Mouse (Mus musculus) heart, postnatal 36 days (tissue): ENCODE measurements around the gene Frmd4b. TPM values are rescaled to one million over a fixed set of nuclear protein-coding genes. Genes with fewer than 3 reads are reported as not detected.
"Not testable (repeated sequence)": the region's sequence is repeated elsewhere in the genome, so short reads cannot be mapped to it uniquely, and the experiment has no call there.

Source experiments
- DNase-seq, 2 experiments: peaks; one replicate each; pipeline ENCODE4 v3.0.0; 2021 to 2022
- intact Hi-C: fragments of 180-260 bp; cut with DNase I; formaldehyde crosslinking; loops from one replicate; pipeline ENCODE4 v1.15.1; 2025
- total RNA-seq, 2 experiments: library from RNA; stranded (reverse); gene quantifications; 2 replicates each; pipeline ENCODE4 v1.2.3; 2021

Gene Frmd4b
- total RNA-seq, 2 experiments from 2014 or later = 16.2 to 19.7 TPM

- peak; percentile 82 to 84 for DNase-seq
- intact Hi-C loops = loop anchor here (1.0 to 5.0 kb wide), 6 partner anchors 26 to 464 kb away; partner anchors contain the start of gene Lmod3
These were observed 339.1 kb downstream of the Frmd4b start for GRCm38 (mm10) chr6:97278014-97278787.

GRCm38 (mm10) chr6:97276890-97277497 is 340.3 kb downstream of the Frmd4b start:
- DNase-seq = peak in 1 of 2 experiments; percentile 26
- intact Hi-C loops = loop anchor here (5.0 kb wide), 3 partner anchors 35 to 465 kb away; no protein-coding TSS in a partner anchor

GRCm38 (mm10) chr6:97276366-97276765 is 341.0 kb downstream of the Frmd4b start:
- DNase-seq = peak; percentile 63 to 64
- intact Hi-C loops = loop anchor here (5.0 kb wide), 3 partner anchors 36 to 466 kb away; no protein-coding TSS in a partner anchor

- intact Hi-C loops = loop anchor here (5.0 kb wide), 3 partner anchors 37 to 467 kb away; no protein-coding TSS in a partner anchor
- DNase-seq = no peak
These were observed 341.6 kb downstream of the Frmd4b start for GRCm38 (mm10) chr6:97275760-97276159.

- no peak for DNase-seq
- intact Hi-C loops = no loop called here
These were observed 343.6 kb downstream of the Frmd4b start for GRCm38 (mm10) chr6:97273777-97274176.

GRCm38 (mm10) chr6:97273058-97273710 is 344.2 kb downstream of the Frmd4b start:
- DNase-seq = no peak
- intact Hi-C loops = no loop called here

GRCm38 (mm10) chr6:97272349-97272748 is 345.0 kb downstream of the Frmd4b start:
- intact Hi-C loops = no loop called here
- no peak for DNase-seq

- no peak for DNase-seq
- intact Hi-C loops = no loop called here
These were observed 347.7 kb downstream of the Frmd4b start for GRCm38 (mm10) chr6:97269596-97269995.

GRCm38 (mm10) chr6:97267132-97267531 is 350.2 kb downstream of the Frmd4b start:
- intact Hi-C loops = no loop called here
- DNase-seq = no peak

GRCm38 (mm10) chr6:97266661-97267060 is 350.7 kb downstream of the Frmd4b start:
- no peak for DNase-seq
- intact Hi-C loops = no loop called here

GRCm38 (mm10) chr6:97265705-97266104 is 351.6 kb downstream of the Frmd4b start:
- no peak for DNase-seq
- intact Hi-C loops = no loop called here

- peak in 1 of 2 experiments; percentile 27 for DNase-seq
- intact Hi-C loops = no loop called here
These were observed 352.1 kb downstream of the Frmd4b start for GRCm38 (mm10) chr6:97265240-97265639.

GRCm38 (mm10) chr6:97263750-97264149 is 353.6 kb downstream of the Frmd4b start:
- DNase-seq, intact Hi-C loops: not testable (repeated sequence)

GRCm38 (mm10) chr6:97262229-97262628 is 355.1 kb downstream of the Frmd4b start:
- no peak for DNase-seq

GRCm38 (mm10) chr6:97259926-97260325 is 357.4 kb downstream of the Frmd4b start:
- intact Hi-C loops, DNase-seq: not testable (repeated sequence)

More at GRCm38 (mm10) chr6:97262229-97262628, 355.1 kb downstream of the Frmd4b start:
- intact Hi-C loops = no loop called here

GRCm38 (mm10) chr6:97258489-97258888 is 358.9 kb downstream of the Frmd4b start:
- no peak for DNase-seq
- intact Hi-C loops = no loop called here

- intact Hi-C loops = loop anchor here (1.0 to 5.0 kb wide), 3 partner anchors 26 to 490 kb away; partner anchors contain the start of gene Arl6ip5
- DNase-seq = peak; percentile 27 to 49
These were observed 364.6 kb downstream of the Frmd4b start, which contains the start of gene Lmod3 for GRCm38 (mm10) chr6:97252711-97253221. Gene Lmod3, minus strand, starts transcription at chr6:97252759.

- intact Hi-C loops = loop anchor here (1.0 to 5.0 kb wide), 3 partner anchors 26 to 490 kb away; partner anchors contain the start of gene Arl6ip5
- peak; percentile 10 to 30 for DNase-seq
These were observed 365.3 kb downstream of the Frmd4b start for GRCm38 (mm10) chr6:97252086-97252485.

- intact Hi-C loops = loop anchor here (1.0 to 5.0 kb wide), 4 partner anchors 39 to 491 kb away; partner anchors contain the start of gene Arl6ip5
- DNase-seq = peak; percentile 67 to 69
These were observed 366.4 kb downstream of the Frmd4b start for GRCm38 (mm10) chr6:97250966-97251365.

GRCm38 (mm10) chr6:97245200-97245599 is 372.1 kb downstream of the Frmd4b start:
- intact Hi-C loops = loop anchor here (10.0 kb wide), 1 partner anchor 380 kb away; no protein-coding TSS in a partner anchor
- DNase-seq = no peak
